Mouse (Mus musculus): ENCODE data around the gene Rnf169. TPM values are rescaled to one million over a fixed set of nuclear protein-coding genes. Genes with fewer than 3 reads are reported as not detected.
A peak's percentile ranks its signal among the peaks of the same experiment; 100 is the strongest.

Gene Rnf169
- polyA plus RNA-seq, 1 experiment from 2014 or later = 4.7 TPM

DNA sequence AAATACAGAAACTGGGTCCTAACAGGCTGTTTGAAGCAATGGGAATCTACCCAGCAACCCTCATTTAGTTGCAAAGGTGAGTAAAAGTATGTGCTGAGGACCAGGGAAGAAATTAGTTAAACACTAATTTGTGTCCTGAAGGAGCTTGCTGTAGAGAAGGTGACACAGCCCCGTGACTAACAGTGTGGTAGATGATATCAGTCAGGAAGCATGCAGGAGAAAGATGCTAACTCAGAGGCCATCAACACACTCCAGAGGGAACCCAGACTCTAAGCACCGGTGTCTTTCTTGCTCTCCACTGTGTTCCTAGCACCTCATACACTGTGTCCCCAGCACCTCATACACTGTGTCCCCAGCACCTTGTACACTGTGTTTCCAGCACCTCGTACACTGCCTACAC is 18.4 kb upstream of the Rnf169 start:
- no peaks in the 10 kb centered on the region for H3K9me3 ChIP-seq
- peaks cover 12% of the 10 kb centered on the region for H3K27me3 ChIP-seq (ENCODE audit: insufficient read depth, poor library complexity, severe bottlenecking)
- H3K4me3 ChIP-seq = no peak overlapping the region
- H3K4me1 ChIP-seq (replicated peaks) = no peaks in the 10 kb centered on the region
- H3K36me3 ChIP-seq = no peaks in the 10 kb centered on the region
- H3K27ac ChIP-seq = no peak overlapping the region
- DNase-seq (ENCODE audit: low spot score) = no peak
- 87% methylated on average over 3 of the region's 3 CpGs for WGBS

DNA sequence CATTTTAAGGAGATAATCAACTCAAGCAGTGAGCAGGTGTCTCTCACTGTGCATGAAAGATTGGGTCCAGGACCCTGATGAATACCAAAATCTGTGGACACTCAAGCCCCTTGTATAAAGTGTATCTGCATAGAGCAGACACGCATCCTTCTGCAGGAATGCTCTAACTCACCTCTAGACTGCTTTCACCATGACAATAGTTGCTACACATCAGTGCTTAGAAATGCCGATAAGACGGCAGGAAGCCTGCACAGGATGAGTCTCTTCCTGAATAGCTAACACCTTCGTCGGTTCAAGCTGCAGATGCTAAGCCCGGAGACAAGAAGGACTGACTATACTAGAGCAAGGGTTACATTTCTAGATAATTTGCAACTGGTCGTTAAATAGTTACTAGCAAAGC is 14.9 kb upstream of the Rnf169 start:
- Histone ChIP-seq H3K4me1 (replicated peaks) (no peaks in the 10 kb centered on the region), H3K4me3 (no peak overlapping the region), H3K27ac (no peak overlapping the region), H3K27me3 (ENCODE audit: insufficient read depth, poor library complexity, severe bottlenecking) (no peaks in the 10 kb centered on the region), H3K9me3 (no peaks in the 10 kb centered on the region), H3K36me3 (no peaks in the 10 kb centered on the region)
- WGBS = 76% methylated on average over 7 of the region's 7 CpGs
- DNase-seq (ENCODE audit: low spot score) = no peak

DNA sequence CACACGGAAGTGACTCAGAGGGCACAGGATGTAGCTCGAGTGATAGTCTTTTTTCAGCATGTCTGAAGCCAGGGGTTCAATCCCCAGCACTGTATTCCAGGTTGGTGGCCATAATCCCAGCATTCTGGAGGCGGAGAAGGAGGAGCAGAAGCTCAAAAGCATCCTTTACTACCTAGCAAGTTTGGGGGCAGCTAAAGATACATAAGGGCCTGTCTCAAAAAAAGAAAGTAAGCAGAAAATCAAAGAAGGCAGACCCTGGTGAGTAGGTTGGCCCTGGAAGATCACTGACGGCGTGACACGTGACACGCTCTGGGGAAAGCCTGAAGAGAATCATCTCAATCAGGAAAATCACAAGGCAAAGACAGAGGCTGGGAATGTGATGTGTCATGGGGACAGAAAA is 12.9 kb upstream of the Rnf169 start:
- Histone ChIP-seq H3K27ac (no peak overlapping the region), H3K9me3 (no peaks in the 10 kb centered on the region), H3K27me3 (ENCODE audit: insufficient read depth, poor library complexity, severe bottlenecking) (no peaks in the 10 kb centered on the region), H3K36me3 (no peaks in the 10 kb centered on the region), H3K4me1 (replicated peaks) (no peaks in the 10 kb centered on the region; the same call in 1 of the 2 replicates), H3K4me3 (no peak overlapping the region)
- WGBS = 87% methylated on average over 7 of the region's 7 CpGs
- DNase-seq (ENCODE audit: low spot score) = no peak

DNA sequence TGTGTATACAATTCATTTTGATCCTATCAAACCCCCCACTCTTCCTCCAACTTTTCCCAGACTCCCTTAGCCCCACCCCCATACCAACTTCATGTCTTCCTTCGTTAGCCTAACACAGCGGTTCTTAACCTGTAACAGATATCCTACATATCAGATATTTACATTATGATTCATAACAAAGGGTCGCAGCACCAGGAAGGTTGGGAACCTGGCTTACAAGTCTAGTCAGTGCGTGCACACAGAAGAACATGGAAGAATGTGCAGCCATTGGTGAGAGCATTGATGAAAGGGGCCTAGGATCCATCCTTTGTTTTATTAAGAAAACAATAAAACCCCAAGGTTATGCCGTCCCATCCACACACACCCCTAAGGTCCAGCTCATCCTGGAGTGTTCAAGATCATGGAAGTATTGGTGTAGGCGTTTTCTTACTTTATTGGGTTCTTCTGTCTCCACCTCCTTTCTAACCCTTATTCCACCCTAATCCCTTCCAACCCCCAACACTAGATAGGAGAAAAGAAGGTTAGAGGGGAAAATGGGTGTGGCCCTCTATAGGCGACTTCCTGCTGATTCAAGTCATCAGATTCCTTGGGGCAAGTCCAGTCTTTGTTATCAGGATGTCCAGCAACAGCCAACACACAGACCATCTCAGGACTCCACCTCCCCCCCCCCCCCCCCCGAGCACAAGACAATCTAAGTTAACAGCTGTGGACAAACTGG is 10.9 kb upstream of the Rnf169 start:
- Histone ChIP-seq H3K9me3 (no peaks in the 10 kb centered on the region), H3K27me3 (ENCODE audit: insufficient read depth, poor library complexity, severe bottlenecking) (peaks cover 6% of the 10 kb centered on the region; the same call in 1 of the 2 replicates), H3K4me3 (no peak overlapping the region), H3K27ac (no peak overlapping the region), H3K4me1 (replicated peaks) (no peaks in the 10 kb centered on the region; the same call in 1 of the 2 replicates), H3K36me3 (no peaks in the 10 kb centered on the region)
- no peak for DNase-seq (ENCODE audit: low spot score)
- WGBS = 82% methylated on average over 8 of the region's 8 CpGs

DNA sequence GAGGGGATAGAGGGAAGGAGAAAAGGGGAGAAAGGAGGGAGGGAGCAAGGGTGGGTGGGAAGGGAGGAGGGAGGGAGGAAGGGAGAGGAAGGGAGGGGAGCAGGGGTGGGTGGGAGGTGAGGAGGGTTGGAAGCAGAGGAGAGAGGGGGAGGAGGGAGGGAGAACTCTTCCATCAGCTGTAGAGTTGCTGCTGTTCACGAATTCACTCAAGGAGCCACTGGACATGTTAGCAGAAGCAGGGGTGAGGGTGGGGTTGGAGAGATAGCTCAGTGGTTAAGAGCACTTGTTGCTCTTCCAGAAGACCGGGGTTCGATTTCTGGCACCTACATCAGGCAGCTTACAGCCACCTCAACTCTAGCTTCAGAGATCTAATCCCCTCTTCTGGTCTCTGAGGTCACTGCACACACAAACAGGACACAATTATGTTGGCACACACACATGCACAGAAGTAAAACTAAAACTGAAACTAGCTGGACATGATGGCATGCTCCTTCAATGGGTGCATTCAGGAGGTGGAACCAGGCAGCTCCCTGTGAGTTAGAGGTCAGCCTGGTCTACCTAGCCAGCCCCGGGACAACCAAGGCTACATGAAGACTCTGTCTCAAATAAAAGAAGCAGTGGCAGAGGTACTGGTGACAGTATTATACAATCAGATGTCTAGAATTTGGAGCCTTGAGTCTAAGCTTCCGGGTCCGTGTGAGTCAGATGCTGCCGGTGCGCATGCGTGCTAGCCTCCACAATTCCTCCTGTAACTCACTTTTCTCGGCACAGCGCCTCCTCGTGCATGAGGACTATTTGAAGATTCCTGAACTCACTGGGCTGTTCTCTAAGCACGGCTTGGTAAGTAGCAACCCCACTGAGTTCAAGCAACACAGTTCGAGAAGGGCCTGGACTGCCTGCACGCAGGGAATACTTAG is 9.9 kb upstream of the Rnf169 start:
- no peak overlapping the region for H3K4me3 ChIP-seq
- 56% methylated on average over 15 of the region's 15 CpGs for WGBS
- no peak overlapping the region for H3K27ac ChIP-seq
- H3K9me3 ChIP-seq = no peaks in the 10 kb centered on the region
- no peaks in the 10 kb centered on the region for H3K36me3 ChIP-seq
- no peak for DNase-seq (ENCODE audit: low spot score)
- peaks cover 6% of the 10 kb centered on the region; the same call in 1 of the 2 replicates for H3K27me3 ChIP-seq (ENCODE audit: insufficient read depth, poor library complexity, severe bottlenecking)
- no peaks in the 10 kb centered on the region; the same call in 1 of the 2 replicates for H3K4me1 ChIP-seq (replicated peaks)

DNA sequence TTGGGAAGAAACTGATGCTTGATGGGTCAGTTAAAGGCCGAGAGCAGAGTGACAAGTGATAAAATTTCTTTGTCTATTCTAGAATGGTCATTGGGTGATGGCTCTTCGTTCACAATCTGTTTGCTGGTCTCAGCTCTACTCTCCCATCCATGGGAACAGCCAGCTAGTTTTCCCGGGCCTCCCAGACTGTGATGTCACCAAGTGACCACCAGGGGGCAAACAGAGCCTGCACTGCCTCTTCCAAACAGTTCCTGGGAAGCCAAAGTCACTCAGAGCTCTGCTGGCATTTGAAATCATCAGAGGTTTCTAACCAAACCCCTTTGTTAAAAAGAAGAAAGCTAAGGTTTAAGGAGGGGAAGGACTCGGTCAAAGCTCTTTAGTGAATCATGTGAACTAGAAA is 8.5 kb upstream of the Rnf169 start:
- Histone ChIP-seq H3K27ac (no peak overlapping the region), H3K36me3 (no peaks in the 10 kb centered on the region), H3K9me3 (no peaks in the 10 kb centered on the region), H3K4me3 (no peak overlapping the region), H3K4me1 (replicated peaks) (no peaks in the 10 kb centered on the region; the same call in 1 of the 2 replicates), H3K27me3 (ENCODE audit: insufficient read depth, poor library complexity, severe bottlenecking) (peaks cover 6% of the 10 kb centered on the region; the same call in 1 of the 2 replicates)
- 10% methylated on average over 4 of the region's 4 CpGs for WGBS
- peak; percentile 81 for DNase-seq (ENCODE audit: low spot score)

DNA sequence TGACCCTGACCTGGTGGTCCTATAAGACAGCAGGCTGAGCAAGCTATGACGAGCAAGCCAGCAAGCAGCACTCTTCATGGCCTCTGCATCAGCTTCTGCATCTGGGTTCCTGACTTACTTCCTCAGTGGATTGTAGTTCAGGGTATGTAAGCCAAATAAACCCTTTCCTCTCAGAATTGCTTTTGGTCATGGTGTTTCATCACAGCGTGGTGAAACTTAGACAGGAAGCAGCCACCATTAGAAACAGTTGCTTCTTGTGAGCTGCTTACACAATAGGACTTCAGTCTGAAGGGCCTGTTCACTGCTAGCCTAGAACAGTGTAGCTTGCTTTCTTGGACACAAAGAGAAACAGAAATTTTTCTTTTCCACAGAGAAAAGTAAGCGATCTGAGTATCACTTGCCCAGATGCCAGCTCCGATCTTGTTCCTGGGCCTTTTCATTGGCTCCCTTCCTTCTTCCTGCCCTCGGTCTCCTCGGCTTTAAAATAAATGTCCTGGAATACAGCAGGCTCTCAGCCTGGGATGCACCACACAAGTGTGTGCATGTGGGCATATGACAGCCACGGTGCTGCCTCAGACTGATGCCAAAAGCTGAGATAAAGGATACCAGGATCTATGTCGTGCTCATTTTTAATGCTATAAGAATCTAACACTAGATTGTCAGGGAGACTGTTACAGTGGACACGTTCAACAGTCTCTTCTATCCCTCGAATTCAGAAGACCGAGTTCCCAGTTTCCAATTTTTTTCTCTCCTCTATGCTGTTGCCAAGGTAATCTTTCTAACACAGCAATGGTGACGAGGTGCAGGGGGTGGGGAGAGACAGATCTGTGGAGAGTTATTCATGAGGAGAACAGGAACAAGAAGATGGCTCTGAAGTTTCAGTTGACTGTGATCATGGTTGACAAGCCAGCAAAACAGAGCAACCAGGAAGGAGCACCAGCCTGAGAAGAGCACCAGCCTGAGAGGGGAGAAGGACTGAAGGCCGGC is 2.3 kb upstream of the Rnf169 start:
- Histone ChIP-seq H3K4me1 (replicated peaks) (peaks cover 23% of the 10 kb centered on the region), H3K27me3 (ENCODE audit: insufficient read depth, poor library complexity, severe bottlenecking) (peaks cover 6% of the 10 kb centered on the region; the same call in 1 of the 2 replicates), H3K27ac (no peak overlapping the region), H3K9me3 (no peaks in the 10 kb centered on the region), H3K36me3 (no peaks in the 10 kb centered on the region), H3K4me3 (no peak overlapping the region)
- WGBS = 86% methylated on average over 13 of the region's 13 CpGs
- DNase-seq (ENCODE audit: low spot score) = no peak

DNA sequence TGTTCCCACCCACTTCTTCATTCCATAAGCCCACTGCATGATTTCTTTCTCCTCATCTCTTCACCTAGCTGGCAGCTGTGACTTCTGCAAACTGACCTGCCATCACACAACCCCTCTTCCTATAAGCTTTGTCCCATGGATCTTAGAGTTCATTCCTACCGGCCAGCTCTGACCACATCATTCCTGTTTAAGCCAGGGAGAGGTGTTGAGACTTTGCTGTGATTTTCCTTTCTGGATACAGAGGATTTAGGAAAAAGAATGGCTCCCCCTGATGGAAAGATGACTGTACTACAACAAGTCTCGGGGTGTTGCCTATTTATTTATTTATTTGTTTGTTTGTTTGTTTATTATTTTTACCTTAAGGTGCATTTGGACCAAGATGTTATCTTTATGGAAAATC is 1.1 kb upstream of the Rnf169 start:
- Histone ChIP-seq H3K9me3 (peaks cover 5% of the 10 kb centered on the region; the same call in 1 of the 2 replicates), H3K4me1 (replicated peaks) (peaks cover 23% of the 10 kb centered on the region), H3K36me3 (peaks cover 11% of the 10 kb centered on the region), H3K4me3 (no peak overlapping the region), H3K27ac (peak overlapping the region; percentile 54; the same call in 1 of the 2 replicates), H3K27me3 (ENCODE audit: insufficient read depth, poor library complexity, severe bottlenecking) (no peaks in the 10 kb centered on the region)
- WGBS = 12% methylated on average over 2 of the region's 2 CpGs
- no peak for DNase-seq (ENCODE audit: low spot score)

DNA sequence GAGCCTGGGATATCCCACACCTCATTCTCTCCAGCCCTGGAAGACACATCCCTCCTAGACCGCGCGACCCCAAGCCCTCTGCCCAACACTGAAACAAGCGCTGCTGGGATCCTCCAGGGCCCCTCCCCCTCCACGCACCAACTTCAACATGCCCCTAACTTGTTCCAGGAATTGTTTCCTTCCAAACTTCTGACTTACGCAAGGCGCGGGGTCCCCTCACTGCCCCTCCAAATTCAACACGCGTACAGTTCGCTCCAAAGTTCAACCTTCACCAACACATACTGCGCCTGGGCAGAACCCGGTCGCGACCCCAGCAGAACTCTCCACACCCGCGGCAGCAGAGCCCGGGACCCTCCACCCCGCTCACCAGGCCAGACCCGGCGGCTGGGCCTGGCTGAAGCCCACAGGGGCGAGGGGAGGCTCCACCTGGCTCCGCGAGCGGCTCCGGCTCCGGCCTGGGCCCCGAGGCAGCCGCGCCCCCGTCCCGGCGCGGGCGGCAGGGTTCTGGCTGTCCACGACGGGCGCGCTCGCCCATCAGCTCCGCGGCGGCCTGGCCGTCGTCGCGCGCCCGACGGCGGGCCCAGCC is 609 bp downstream of the Rnf169 start:
- Histone ChIP-seq H3K4me1 (replicated peaks) (peaks cover 30% of the 10 kb centered on the region), H3K9me3 (peaks cover 5% of the 10 kb centered on the region; the same call in 1 of the 2 replicates), H3K4me3 (peak overlapping the region; percentile 95), H3K36me3 (peaks cover 13% of the 10 kb centered on the region), H3K27me3 (ENCODE audit: insufficient read depth, poor library complexity, severe bottlenecking) (no peaks in the 10 kb centered on the region), H3K27ac (peak overlapping the region; percentile 98)
- WGBS = under 1% methylated on average over 51 of the region's 51 CpGs
- DNase-seq (ENCODE audit: low spot score) = peak; percentile 73

DNA sequence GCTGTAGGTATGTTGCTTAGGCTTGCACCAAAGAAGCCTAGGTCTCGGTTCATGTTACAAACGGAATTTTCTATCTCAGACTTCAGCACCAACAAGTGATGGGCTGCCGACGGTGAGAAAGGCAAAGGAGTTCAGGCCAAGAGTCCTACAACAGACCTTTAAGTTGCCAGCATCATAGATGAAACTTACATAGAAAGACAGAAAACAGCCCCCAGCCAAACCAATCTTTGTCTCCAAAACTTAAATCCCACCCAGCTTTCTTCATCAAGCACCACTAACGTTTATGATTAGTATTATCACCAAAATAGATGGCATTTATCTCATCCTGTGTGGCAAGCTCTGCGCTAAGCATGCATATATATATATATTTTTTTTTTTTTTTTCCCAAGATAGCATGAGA is 1.2 kb downstream of the Rnf169 start:
- peaks cover 36% of the 10 kb centered on the region for H3K4me1 ChIP-seq (replicated peaks)
- no peaks in the 10 kb centered on the region for H3K27me3 ChIP-seq (ENCODE audit: insufficient read depth, poor library complexity, severe bottlenecking)
- peak overlapping the region; percentile 98 for H3K27ac ChIP-seq
- peaks cover 13% of the 10 kb centered on the region for H3K36me3 ChIP-seq
- 13% methylated on average over 6 of the region's 6 CpGs for WGBS
- H3K9me3 ChIP-seq = peaks cover 5% of the 10 kb centered on the region; the same call in 1 of the 2 replicates
- peak overlapping the region; percentile 95 for H3K4me3 ChIP-seq
- DNase-seq (ENCODE audit: low spot score) = no peak

DNA sequence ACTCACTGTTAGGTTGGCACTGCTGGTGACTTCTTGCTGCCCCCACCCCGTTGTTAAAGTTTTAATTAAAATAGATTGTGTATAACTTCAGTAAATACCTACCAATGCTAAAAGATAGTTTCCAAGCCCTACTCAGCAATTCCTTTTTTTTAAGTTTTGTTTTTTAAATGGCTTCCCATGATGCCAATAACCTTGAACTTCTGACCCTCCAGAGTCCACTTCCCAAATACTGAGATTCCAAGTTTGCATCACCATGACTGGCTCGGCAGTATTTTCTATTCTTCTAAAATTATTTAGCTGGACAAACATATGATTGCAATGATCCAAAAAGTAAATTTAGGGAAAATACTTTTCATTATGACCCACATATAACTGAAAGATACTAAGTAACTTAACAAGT is 2.2 kb downstream of the Rnf169 start:
- H3K36me3 ChIP-seq = peaks cover 13% of the 10 kb centered on the region
- H3K27me3 ChIP-seq (ENCODE audit: insufficient read depth, poor library complexity, severe bottlenecking) = no peaks in the 10 kb centered on the region
- H3K9me3 ChIP-seq = peaks cover 5% of the 10 kb centered on the region; the same call in 1 of the 2 replicates
- DNase-seq (ENCODE audit: low spot score) = no peak
- no peak overlapping the region for H3K4me3 ChIP-seq
- WGBS = 92% methylated on average over 2 of the region's 2 CpGs
- H3K27ac ChIP-seq = no peak overlapping the region
- H3K4me1 ChIP-seq (replicated peaks) = peaks cover 45% of the 10 kb centered on the region

Data from hindbrain, embryonic 10.5 days (tissue).